Mouse (Mus musculus) 3134 (cell line): ENCODE data around the gene Angptl7.

Experiments
- DNase-seq: peaks from one replicate; pipeline ENCODE4 v3.0.0-alpha.2; 2011; ENCODE audit warnings: low spot score; ENCODE audit not compliant: insufficient read length; ENCODE audit errors: extremely low read depth

Angptl7 gene

GRCm38 (mm10) chr4:148460656-148461284 lies 39.5 kb downstream of the Angptl7 start:
- no peak for DNase-seq

- DNase-seq, result no peak
These were observed 44.7 kb downstream of the Angptl7 start for GRCm38 (mm10) chr4:148455477-148456025.

GRCm38 (mm10) chr4:148453707-148454106 lies 46.6 kb downstream of the Angptl7 start:
- no peak for DNase-seq

GRCm38 (mm10) chr4:148448853-148449245 lies 51.4 kb downstream of the Angptl7 start:
- DNase-seq, result no peak

- peak; percentile 90 for DNase-seq
These were observed 51.9 kb downstream of the Angptl7 start, which contains the start of gene Mtor for GRCm38 (mm10) chr4:148448179-148448852. Gene Mtor (plus strand): TSS chr4:148448611.
